Mouse (Mus musculus): ENCODE data around the gene Oaz2. TPM values are rescaled to one million over a fixed set of nuclear protein-coding genes. Genes with fewer than 3 reads are reported as not detected.

Oaz2 gene
- 321 and 378 TPM in 2 replicates for polyA plus RNA-seq (2015; fragmentation: Nextera tagmentation; extraction: Ambion mirVana)

DNA sequence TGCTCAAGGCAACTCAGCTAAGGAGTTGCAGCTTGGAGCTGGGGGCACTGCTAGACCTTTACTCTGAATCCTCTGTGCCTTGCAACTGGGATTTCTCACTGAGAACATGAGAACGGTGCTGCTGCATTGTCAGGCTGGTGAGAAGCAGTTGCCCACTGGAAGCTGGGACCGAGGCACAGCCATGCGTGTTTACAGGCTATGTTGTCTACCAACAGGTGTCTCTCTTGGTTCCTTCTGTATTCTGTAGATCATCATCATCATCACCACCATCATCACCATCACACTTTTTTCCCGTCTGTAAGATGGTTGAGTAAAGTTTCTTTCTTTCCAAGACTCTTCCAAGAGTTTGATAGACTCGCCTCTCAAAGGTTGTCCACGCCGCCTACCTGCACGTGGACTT is at the start of gene Oaz2:
Gene Oaz2, plus strand, starts transcription at position 301 of the 400 bp plus-strand sequence.

DNA sequence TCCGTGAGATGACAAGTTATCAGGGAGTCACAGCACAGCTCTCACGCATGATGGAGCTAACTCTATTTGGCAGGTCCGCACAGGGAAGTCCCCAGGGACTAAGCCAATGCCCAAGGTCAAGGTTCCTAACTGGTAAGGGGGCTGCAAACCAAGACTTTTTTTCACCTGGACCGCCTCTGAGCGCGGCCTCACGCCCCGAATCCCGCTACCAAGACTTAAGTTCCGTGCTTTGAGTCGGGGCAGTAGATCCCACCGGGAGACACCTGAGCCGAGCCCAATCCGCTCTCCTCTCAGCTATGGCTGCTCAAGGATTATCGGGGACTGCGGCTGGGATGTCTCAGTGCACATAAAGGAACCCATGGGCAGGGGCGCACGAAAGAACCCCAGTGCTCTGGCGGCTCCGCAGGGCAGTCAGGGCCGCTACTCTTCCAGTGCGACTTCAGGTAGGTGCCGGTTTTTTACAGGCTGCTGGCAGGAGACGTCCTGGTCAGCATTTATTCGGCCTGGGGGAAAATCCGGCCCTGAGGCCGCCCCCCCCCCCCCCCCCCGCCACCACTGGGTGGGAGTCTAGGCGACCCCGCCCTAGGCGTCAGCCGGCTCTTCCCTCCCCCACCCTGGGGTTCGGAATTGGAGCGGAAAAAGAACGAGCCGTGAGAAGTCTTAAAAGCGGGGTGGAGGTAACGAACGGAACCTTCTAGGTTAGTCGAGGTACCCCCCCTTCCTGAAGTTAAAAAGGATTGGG is 38.6 kb upstream of the Oaz2 start, which contains the start of gene Rbpms2:
Gene Rbpms2, plus strand, starts transcription at position 624 of the 742 bp plus-strand sequence.

Other genes with a start within 250 kb of the Oaz2 start
- gene Slc51b, start 245.0 kb upstream of the Oaz2 start, polyA plus RNA-seq (2015; fragmentation: Nextera tagmentation; extraction: Ambion mirVana) = not detected in 2 replicates
- 19.6 and 20.9 TPM in 2 replicates for gene Mtfmt, start 232.2 kb upstream of the Oaz2 start, polyA plus RNA-seq (2015; fragmentation: Nextera tagmentation; extraction: Ambion mirVana)
- 76.2 and 82.0 TPM in 2 replicates for gene Spg21, start 207.1 kb upstream of the Oaz2 start, polyA plus RNA-seq (2015; fragmentation: Nextera tagmentation; extraction: Ambion mirVana)
- gene Ankdd1a, start 147.8 kb upstream of the Oaz2 start, polyA plus RNA-seq (2015; fragmentation: Nextera tagmentation; extraction: Ambion mirVana) = 0.65 and 1.1 TPM in 2 replicates
- gene Plekho2, start 88.0 kb upstream of the Oaz2 start, polyA plus RNA-seq (2015; fragmentation: Nextera tagmentation; extraction: Ambion mirVana) = 5.6 and 6.4 TPM in 2 replicates
- gene Pif1, start 80.8 kb upstream of the Oaz2 start, polyA plus RNA-seq (2015; fragmentation: Nextera tagmentation; extraction: Ambion mirVana) = 1.4 TPM in 2 replicates
- gene Rbpms2, start 38.4 kb upstream of the Oaz2 start, polyA plus RNA-seq (2015; fragmentation: Nextera tagmentation; extraction: Ambion mirVana) = 3.1 and 3.3 TPM in 2 replicates
- 6.0 and 6.6 TPM in 2 replicates for gene Zfp609, start 159.6 kb downstream of the Oaz2 start, polyA plus RNA-seq (2015; fragmentation: Nextera tagmentation; extraction: Ambion mirVana)
- 11.8 and 13.6 TPM in 2 replicates for gene Pclaf, start 222.2 kb downstream of the Oaz2 start, polyA plus RNA-seq (2015; fragmentation: Nextera tagmentation; extraction: Ambion mirVana)
- gene Trip4, start 240.8 kb downstream of the Oaz2 start, polyA plus RNA-seq (2015; fragmentation: Nextera tagmentation; extraction: Ambion mirVana) = 21.9 and 22.3 TPM in 2 replicates
- 14.0 and 14.4 TPM in 2 replicates for gene Csnk1g1, start 240.9 kb downstream of the Oaz2 start, polyA plus RNA-seq (2015; fragmentation: Nextera tagmentation; extraction: Ambion mirVana)

All from neural tube, postnatal 0 days (tissue).